Mouse (Mus musculus) midbrain, embryonic 13.5 days (tissue): ENCODE measurements at regions not wholly inside any gene's neighbourhood (a gene's known extent, or its start where the extent isn't known, plus 50 kb on each side); places are given as distances from the start of the nearest gene placed in this dataset.

Experiments used
- ATAC-seq: fragments of 200-750 bp; cut with Nextera tagmentation; 2 replicates; pipeline ENCODE4 v1.8.0; 2017; ENCODE audit warnings: mild to moderate bottlenecking, moderate TSS enrichment, moderate library complexity
- H3K27ac ChIP-seq: fragments of 300-500 bp; sonication (generic); 2 replicates; pipeline ENCODE4 v1.5.1; 2015; ENCODE audit warnings: inconsistent platforms, mild to moderate bottlenecking, moderate library complexity
- H3K27me3 ChIP-seq: fragments of 300-500 bp; sonication (generic); 2 replicates; pipeline ENCODE4 v1.6.1; 2015; ENCODE audit warnings: mild to moderate bottlenecking, inconsistent platforms
- H3K36me3 ChIP-seq: fragments of 300-500 bp; sonication (generic); 2 replicates; pipeline ENCODE4 v1.6.1; 2015; ENCODE audit warnings: mild to moderate bottlenecking, inconsistent platforms
- H3K4me1 ChIP-seq: fragments of 300-500 bp; sonication (generic); replicated peaks from 2 replicates; pipeline ENCODE4 v1.6.1; 2015; ENCODE audit warnings: inconsistent platforms
- H3K4me2 ChIP-seq: fragments of 300-500 bp; sonication (generic); replicated peaks from 2 replicates; pipeline ENCODE4 v1.6.1; 2015; ENCODE audit warnings: moderate library complexity, mild to moderate bottlenecking, inconsistent platforms
- H3K4me3 ChIP-seq: fragments of 300-500 bp; sonication (generic); replicated peaks from 2 replicates; pipeline ENCODE4 v1.5.1; 2015; ENCODE audit warnings: mild to moderate bottlenecking, inconsistent platforms
- H3K9ac ChIP-seq: fragments of 300-500 bp; sonication (generic); replicated peaks from 2 replicates; pipeline ENCODE4 v1.6.1; 2015; ENCODE audit warnings: mild to moderate bottlenecking, inconsistent platforms
- H3K9me3 ChIP-seq: fragments of 300-500 bp; sonication (generic); 2 replicates; pipeline ENCODE4 v1.6.1; 2016; ENCODE audit warnings: mild to moderate bottlenecking, inconsistent platforms
- WGBS: fragments of 180-500 bp; shearing (Covaris S2); methylation state at CpG from one replicate; pipeline ENCODE4 v1.1.7; 2015; 5-methylcytosine and 5-hydroxymethylcytosine counted together

GRCm38 (mm10) chr17:45281554-45281953 is 152.0 kb downstream of the Cdc5l start:
- no peak for ATAC-seq
- Histone ChIP-seq H3K27ac (no peak overlapping the region), H3K36me3 (no peaks in the 10 kb centered on the region), H3K9me3 (no peaks in the 10 kb centered on the region), H3K27me3 (no peaks in the 10 kb centered on the region), H3K9ac (no peak overlapping the region), H3K4me3 (no peak overlapping the region), H3K4me2 (no peak overlapping the region), H3K4me1 (peaks cover 9% of the 10 kb centered on the region; the same call in 1 of the 2 replicates)
- 91% methylated on average over 1 of the region's 1 CpGs for WGBS

GRCm38 (mm10) chr17:45279811-45280205 is 153.7 kb downstream of the Cdc5l start:
- no peak overlapping the region for H3K9ac ChIP-seq
- no peaks in the 10 kb centered on the region for H3K27me3 ChIP-seq
- H3K4me1 ChIP-seq: peaks cover 9% of the 10 kb centered on the region; the same call in 1 of the 2 replicates
- ATAC-seq: no peak
- WGBS: 48% methylated on average over 3 of the region's 3 CpGs
- no peak overlapping the region for H3K27ac ChIP-seq
- H3K9me3 ChIP-seq: no peaks in the 10 kb centered on the region
- H3K36me3 ChIP-seq: no peaks in the 10 kb centered on the region
- H3K4me2 ChIP-seq: no peak overlapping the region
- no peak overlapping the region for H3K4me3 ChIP-seq

GRCm38 (mm10) chr17:45279075-45279810 is 154.3 kb downstream of the Cdc5l start:
- peaks cover 9% of the 10 kb centered on the region; the same call in 1 of the 2 replicates for H3K4me1 ChIP-seq
- H3K27me3 ChIP-seq: no peaks in the 10 kb centered on the region
- no peak overlapping the region for H3K9ac ChIP-seq
- H3K9me3 ChIP-seq: no peaks in the 10 kb centered on the region
- no peak overlapping the region for H3K4me2 ChIP-seq
- WGBS: 43% methylated on average over 13 of the region's 13 CpGs
- no peak overlapping the region for H3K27ac ChIP-seq
- no peak overlapping the region for H3K4me3 ChIP-seq
- no peak for ATAC-seq
- H3K36me3 ChIP-seq: no peaks in the 10 kb centered on the region

- WGBS: 90% methylated on average over 3 of the region's 3 CpGs
- H3K4me3 ChIP-seq: no peak overlapping the region
- H3K36me3 ChIP-seq: no peaks in the 10 kb centered on the region
- H3K27me3 ChIP-seq: no peaks in the 10 kb centered on the region
- no peak overlapping the region for H3K27ac ChIP-seq
- ATAC-seq: no peak
- no peak overlapping the region for H3K4me2 ChIP-seq
- no peaks in the 10 kb centered on the region for H3K9me3 ChIP-seq
- H3K9ac ChIP-seq: no peak overlapping the region
- H3K4me1 ChIP-seq: peaks cover 9% of the 10 kb centered on the region; the same call in 1 of the 2 replicates
These were observed 156.0 kb downstream of the Cdc5l start for GRCm38 (mm10) chr17:45277516-45277915.

DNA sequence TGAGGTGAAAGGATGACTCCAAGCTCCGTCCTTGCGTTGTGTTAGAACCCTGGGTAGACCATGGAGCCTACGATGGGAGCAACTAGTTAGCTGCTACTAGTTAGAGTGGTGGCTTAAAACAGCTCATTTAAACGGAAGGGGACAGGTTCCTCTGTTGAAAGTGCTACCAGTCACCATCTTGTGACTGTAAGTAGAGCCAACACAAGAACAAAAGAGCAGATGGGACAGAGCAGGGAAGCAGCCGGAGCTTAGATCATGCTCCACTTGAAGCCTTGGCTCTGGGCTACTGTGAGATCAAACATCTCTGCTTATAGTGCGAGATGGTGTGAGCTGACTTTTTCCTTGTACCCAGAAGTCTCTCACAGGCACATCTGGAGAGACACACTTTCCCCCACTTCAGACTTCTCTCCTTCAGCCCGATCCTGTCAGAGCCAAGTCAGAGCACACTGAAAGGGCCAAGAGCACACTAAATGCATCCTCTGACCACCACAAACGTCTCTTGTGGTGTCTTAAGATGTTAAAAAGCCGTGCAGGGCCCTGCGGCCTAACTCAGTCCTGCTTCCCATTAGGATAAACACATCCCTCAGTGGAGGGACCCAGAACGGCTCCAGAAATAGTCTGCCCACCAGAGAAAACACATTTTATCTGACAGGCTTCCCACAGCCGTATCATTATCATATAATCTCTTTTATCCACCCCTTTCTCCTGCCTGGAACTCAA is 156.7 kb downstream of the Cdc5l start:
- no peak overlapping the region for H3K4me2 ChIP-seq
- H3K4me1 ChIP-seq: peaks cover 9% of the 10 kb centered on the region; the same call in 1 of the 2 replicates
- no peaks in the 10 kb centered on the region for H3K36me3 ChIP-seq
- WGBS: 82% methylated on average over 12 of the region's 12 CpGs
- no peak for ATAC-seq
- no peak overlapping the region for H3K4me3 ChIP-seq
- H3K9ac ChIP-seq: no peak overlapping the region
- H3K27me3 ChIP-seq: no peaks in the 10 kb centered on the region
- H3K27ac ChIP-seq: no peak overlapping the region
- H3K9me3 ChIP-seq: no peaks in the 10 kb centered on the region

GRCm38 (mm10) chr17:45274894-45275293 is 158.6 kb downstream of the Cdc5l start:
- Histone ChIP-seq H3K4me3 (no peak overlapping the region), H3K27ac (no peak overlapping the region), H3K36me3 (no peaks in the 10 kb centered on the region), H3K9me3 (0 out of 2 replicates have a peak, but pooled peaks cover 5% of the 10 kb centered on the region), H3K27me3 (no peaks in the 10 kb centered on the region), H3K4me1 (peaks cover 9% of the 10 kb centered on the region; the same call in 1 of the 2 replicates), H3K9ac (no peak overlapping the region), H3K4me2 (no peak overlapping the region)
- no peak for ATAC-seq
- 83% methylated on average over 4 of the region's 4 CpGs for WGBS

- Histone ChIP-seq H3K27me3 (no peaks in the 10 kb centered on the region), H3K4me1 (no peaks in the 10 kb centered on the region), H3K4me2 (no peak overlapping the region), H3K9ac (no peak overlapping the region), H3K4me3 (no peak overlapping the region), H3K36me3 (no peaks in the 10 kb centered on the region), H3K9me3 (0 out of 2 replicates have a peak, but pooled peaks cover 5% of the 10 kb centered on the region), H3K27ac (no peak overlapping the region)
- 92% methylated on average over 6 of the region's 6 CpGs for WGBS
- ATAC-seq: no peak
These were observed 166.8 kb downstream of the Cdc5l start for GRCm38 (mm10) chr17:45266776-45267175.

- Histone ChIP-seq H3K4me1 (no peaks in the 10 kb centered on the region), H3K9me3 (no peaks in the 10 kb centered on the region)
These were observed 167.9 kb downstream of the Cdc5l start for GRCm38 (mm10) chr17:45265587-45265986.

GRCm38 (mm10) chr17:45264434-45264833 is 169.1 kb downstream of the Cdc5l start:
- H3K9ac ChIP-seq: no peak overlapping the region
- H3K4me3 ChIP-seq: no peak overlapping the region
- H3K27me3 ChIP-seq: no peaks in the 10 kb centered on the region
- WGBS: 54% methylated on average over 6 of the region's 6 CpGs
- no peaks in the 10 kb centered on the region for H3K36me3 ChIP-seq
- ATAC-seq: no peak
- H3K4me2 ChIP-seq: no peak overlapping the region
- no peaks in the 10 kb centered on the region for H3K4me1 ChIP-seq
- H3K9me3 ChIP-seq: no peaks in the 10 kb centered on the region
- H3K27ac ChIP-seq: no peak overlapping the region

More at GRCm38 (mm10) chr17:45265587-45265986, 167.9 kb downstream of the Cdc5l start:
- WGBS: 79% methylated on average over 7 of the region's 7 CpGs
- no peaks in the 10 kb centered on the region for H3K27me3 ChIP-seq
- no peak for ATAC-seq
- H3K4me3 ChIP-seq: no peak overlapping the region
- no peak overlapping the region for H3K9ac ChIP-seq
- H3K36me3 ChIP-seq: no peaks in the 10 kb centered on the region
- H3K27ac ChIP-seq: no peak overlapping the region
- no peak overlapping the region for H3K4me2 ChIP-seq

- WGBS: 89% methylated on average over 10 of the region's 10 CpGs
- Histone ChIP-seq H3K9me3 (no peaks in the 10 kb centered on the region), H3K27me3 (no peaks in the 10 kb centered on the region), H3K36me3 (no peaks in the 10 kb centered on the region), H3K4me1 (no peaks in the 10 kb centered on the region), H3K9ac (no peak overlapping the region), H3K4me3 (no peak overlapping the region), H3K27ac (no peak overlapping the region), H3K4me2 (no peak overlapping the region)
- no peak for ATAC-seq
These were observed 173.1 kb downstream of the Cdc5l start for GRCm38 (mm10) chr17:45260421-45260820.

GRCm38 (mm10) chr17:45258007-45258406 is 175.5 kb downstream of the Cdc5l start:
- Histone ChIP-seq H3K36me3 (no peaks in the 10 kb centered on the region), H3K9me3 (no peaks in the 10 kb centered on the region), H3K4me2 (no peak overlapping the region), H3K27ac (no peak overlapping the region), H3K9ac (no peak overlapping the region), H3K27me3 (no peaks in the 10 kb centered on the region), H3K4me3 (no peak overlapping the region), H3K4me1 (no peaks in the 10 kb centered on the region)
- 89% methylated on average over 7 of the region's 7 CpGs for WGBS
- no peak for ATAC-seq

DNA sequence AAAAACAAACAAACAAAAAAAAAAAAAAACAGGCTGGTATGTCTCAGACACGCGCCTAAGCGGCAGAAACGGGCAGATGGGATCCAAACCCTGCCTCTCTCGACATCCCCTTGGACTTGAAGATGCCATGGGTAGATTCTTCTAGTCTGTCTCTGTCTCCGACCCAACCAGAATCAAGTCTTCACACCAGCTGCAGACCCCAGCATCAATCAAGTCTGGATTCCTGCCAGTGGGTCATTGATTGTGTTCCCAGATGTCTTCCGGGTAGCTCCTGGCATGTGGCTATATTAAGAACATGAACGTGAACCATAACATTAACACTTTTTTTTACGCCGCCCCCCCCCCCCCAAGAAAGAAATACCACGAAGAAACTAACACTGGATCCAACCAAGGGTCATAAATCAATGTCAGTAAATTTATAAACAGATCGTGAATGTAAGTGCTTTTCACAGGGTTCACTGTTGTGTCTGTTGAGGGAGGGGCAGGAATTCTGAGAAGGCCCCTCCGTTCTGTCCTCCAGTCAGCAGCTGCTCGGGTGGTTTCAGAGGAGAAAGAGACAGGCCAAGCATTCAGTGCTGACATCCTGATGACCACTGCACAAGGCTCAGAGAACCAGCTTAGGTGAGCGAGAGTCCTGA is 180.8 kb downstream of the Cdc5l start:
- Histone ChIP-seq H3K27me3 (peaks cover 10% of the 10 kb centered on the region), H3K27ac (no peak overlapping the region), H3K4me1 (peaks cover 5% of the 10 kb centered on the region), H3K9me3 (no peaks in the 10 kb centered on the region), H3K4me3 (no peak overlapping the region), H3K4me2 (no peak overlapping the region), H3K36me3 (no peaks in the 10 kb centered on the region), H3K9ac (no peak overlapping the region)
- 83% methylated on average over 15 of the region's 15 CpGs for WGBS
- ATAC-seq: no peak
